Mouse (Mus musculus): ENCODE results near the gene B3gnt9. TPM values are rescaled to one million over a fixed set of nuclear protein-coding genes. Genes with fewer than 3 reads are reported as not detected.

B3gnt9 gene
- polyA plus RNA-seq, 1 experiment, result 7.6 TPM

DNA sequence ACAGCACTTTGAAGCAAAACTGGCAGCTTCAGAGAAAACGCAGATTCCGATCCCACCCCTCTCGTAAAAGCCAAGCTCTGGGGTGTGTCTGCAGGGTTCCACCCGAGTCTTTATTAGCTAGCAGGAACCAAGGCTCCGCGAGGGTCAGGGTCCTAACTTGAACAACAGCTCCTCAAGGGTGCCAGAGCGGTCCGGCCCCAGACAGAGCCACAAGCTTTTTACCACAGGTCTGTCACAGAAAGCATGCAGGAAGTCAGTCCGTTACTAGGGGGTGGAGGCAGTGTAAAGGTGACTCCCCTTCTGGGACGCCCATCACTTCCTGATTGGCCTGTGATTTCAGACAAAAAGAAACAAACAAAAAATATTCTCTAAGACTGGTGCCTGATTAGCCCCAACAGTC is 10.2 kb upstream of the B3gnt9 start:
- H3ac ChIP-seq (ENCODE audit: control insufficient read depth, insufficient read length, low read depth), result peak overlapping the region; percentile 91
- peak overlapping the region; percentile 71 for H3K4me3 ChIP-seq (ENCODE audit: insufficient read depth, poor library complexity, severe bottlenecking)
- no peaks in the 10 kb centered on the region for H3K27me3 ChIP-seq (ENCODE audit: control insufficient read depth, insufficient read depth, insufficient read length)
- H3K79me3 ChIP-seq (ENCODE audit: low read depth), result peaks cover 3% of the 10 kb centered on the region
- peaks cover 6% of the 10 kb centered on the region for H3K36me3 ChIP-seq (ENCODE audit: control insufficient read depth, insufficient read depth)
- H3K79me2 ChIP-seq (ENCODE audit: control insufficient read depth, insufficient read depth), result peaks cover 16% of the 10 kb centered on the region
- TF ChIP-seq USF1 (IDR thresholded peaks at IDR 0.05; ENCODE audit: low read depth) (no peak), MYOG (IDR thresholded peaks at IDR 0.05; ENCODE audit: control insufficient read depth, extremely low read depth, insufficient read length) (no peak), CEBPB (IDR thresholded peaks at IDR 0.05; ENCODE audit: low read depth) (no peak), MYOD1 (IDR thresholded peaks at IDR 0.05; ENCODE audit: control insufficient read depth, insufficient read length, low read depth) (no peak), CTCF (IDR thresholded peaks at IDR 0.05; ENCODE audit: control insufficient read depth, insufficient read depth, insufficient read length) (no peak), FOSL1 (IDR thresholded peaks at IDR 0.05; ENCODE audit: insufficient read depth, low read length, poor library complexity, severe bottlenecking) (no peak), MAX (IDR thresholded peaks at IDR 0.05) (no peak)

DNA sequence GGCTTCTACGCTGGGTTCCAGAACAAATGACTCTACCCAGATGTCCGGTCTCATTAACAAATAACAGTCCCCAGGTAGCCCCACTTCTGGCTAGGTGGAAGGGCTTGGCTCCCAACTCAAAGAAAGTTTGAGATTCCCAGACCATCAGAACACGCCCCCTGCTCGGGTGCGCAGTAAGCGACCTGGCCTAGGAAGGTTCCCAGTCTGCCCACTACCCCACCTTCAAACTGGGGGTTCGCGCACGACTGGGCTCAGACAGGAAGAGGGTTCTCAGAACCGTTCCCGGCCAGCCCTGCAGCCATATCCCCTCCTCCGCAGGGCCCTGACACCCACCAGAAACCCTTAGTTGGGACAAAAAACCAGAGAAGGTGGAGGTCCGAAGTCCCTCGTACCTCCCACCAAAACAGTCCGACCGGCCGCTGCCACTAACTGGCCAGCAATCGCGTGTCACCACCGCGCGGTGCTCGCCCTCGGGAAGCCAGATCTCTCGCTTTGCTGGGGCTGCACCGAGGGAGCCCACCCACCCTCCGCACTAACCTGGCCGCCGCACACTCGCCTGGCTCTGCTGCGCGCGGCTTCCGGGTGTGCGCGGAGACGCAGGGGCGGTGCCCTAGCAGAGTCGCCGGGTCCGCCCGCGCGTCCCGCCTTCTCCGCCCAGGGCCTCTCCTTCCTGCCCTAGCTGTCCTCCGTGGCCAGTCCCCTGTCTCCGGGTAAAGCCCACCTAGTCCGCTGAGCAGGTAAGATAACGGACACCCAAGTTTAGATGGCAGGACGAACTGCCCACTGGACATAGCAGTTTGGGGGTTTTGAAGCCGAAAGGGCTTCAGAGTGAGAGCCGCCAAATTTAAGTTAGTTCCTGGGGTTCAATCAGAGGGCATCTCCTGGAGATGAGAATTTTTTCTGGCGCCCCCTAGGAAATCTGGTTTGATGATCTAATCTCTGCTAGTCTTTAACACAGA is 9.3 kb upstream of the B3gnt9 start, which contains the start of the genes Tradd and Fbxl8:
Tradd (minus strand) TSS at position 586 of the 959 bp plus-strand sequence.
Fbxl8 (plus strand) TSS at position 625 of the 959 bp plus-strand sequence.
- Histone ChIP-seq H3K4me3 (ENCODE audit: insufficient read depth, poor library complexity, severe bottlenecking) (peak within 1 kb of the TSS; percentile 71), H3ac (ENCODE audit: control insufficient read depth, insufficient read length, low read depth) (peak within 1 kb of the TSS; percentile 91), H3K79me3 (ENCODE audit: low read depth) (peaks cover 3% of the 10 kb centered on the region), H3K27me3 (ENCODE audit: control insufficient read depth, insufficient read depth, insufficient read length) (no peaks in the 10 kb centered on the region), H3K36me3 (ENCODE audit: control insufficient read depth, insufficient read depth) (peaks cover 10% of the 10 kb centered on the region), H3K79me2 (ENCODE audit: control insufficient read depth, insufficient read depth) (peaks cover 16% of the 10 kb centered on the region)
- TF ChIP-seq FOSL1 (IDR thresholded peaks at IDR 0.05; ENCODE audit: insufficient read depth, low read length, poor library complexity, severe bottlenecking) (no peak), CEBPB (IDR thresholded peaks at IDR 0.05; ENCODE audit: low read depth) (no peak), USF1 (IDR thresholded peaks at IDR 0.05; ENCODE audit: low read depth) (no peak), MYOD1 (IDR thresholded peaks at IDR 0.05; ENCODE audit: control insufficient read depth, insufficient read length, low read depth) (no peak), MYOG (IDR thresholded peaks at IDR 0.05; ENCODE audit: control insufficient read depth, extremely low read depth, insufficient read length) (no peak), MAX (IDR thresholded peaks at IDR 0.05) (no peak), CTCF (IDR thresholded peaks at IDR 0.05; ENCODE audit: control insufficient read depth, insufficient read depth, insufficient read length) (no peak)

DNA sequence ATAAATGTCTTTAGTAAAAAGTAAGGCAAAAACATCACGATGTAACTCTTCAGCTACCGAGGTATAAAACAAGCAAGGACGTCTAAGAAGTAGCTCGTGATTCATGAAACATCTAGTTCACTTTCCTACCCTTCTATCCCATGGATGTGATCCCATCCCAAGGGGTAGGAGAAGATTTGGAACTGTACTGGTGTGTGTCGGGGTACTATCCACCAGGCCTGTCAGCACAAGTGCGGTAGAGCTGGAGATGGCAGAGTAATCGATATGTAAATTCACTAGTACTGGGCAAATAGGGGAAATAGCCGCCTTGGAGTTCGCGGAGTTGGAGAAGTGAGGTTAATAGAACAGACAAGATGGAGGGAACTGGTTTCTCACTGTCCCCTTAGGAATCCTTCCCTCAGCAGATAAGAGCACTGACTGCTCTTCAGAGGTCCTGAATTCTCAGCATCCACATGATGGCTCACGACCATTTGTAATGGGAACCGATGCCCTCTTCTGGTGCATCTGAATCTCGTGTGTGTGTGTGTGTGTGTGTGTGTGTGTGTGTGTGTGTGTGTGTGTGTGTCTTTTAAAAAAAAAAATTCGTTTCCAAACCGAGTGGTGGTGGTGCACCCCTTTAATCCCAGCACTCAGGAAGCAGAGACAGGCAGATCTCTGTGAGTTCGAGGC is 8.4 kb upstream of the B3gnt9 start:
- Histone ChIP-seq H3ac (ENCODE audit: control insufficient read depth, insufficient read length, low read depth) (no peak overlapping the region), H3K36me3 (ENCODE audit: control insufficient read depth, insufficient read depth) (peaks cover 7% of the 10 kb centered on the region), H3K4me3 (ENCODE audit: insufficient read depth, poor library complexity, severe bottlenecking) (peak overlapping the region; percentile 71), H3K79me3 (ENCODE audit: low read depth) (peaks cover 3% of the 10 kb centered on the region), H3K79me2 (ENCODE audit: control insufficient read depth, insufficient read depth) (peaks cover 16% of the 10 kb centered on the region), H3K27me3 (ENCODE audit: control insufficient read depth, insufficient read depth, insufficient read length) (no peaks in the 10 kb centered on the region)
- TF ChIP-seq MYOD1 (IDR thresholded peaks at IDR 0.05; ENCODE audit: control insufficient read depth, insufficient read length, low read depth) (no peak), MYOG (IDR thresholded peaks at IDR 0.05; ENCODE audit: control insufficient read depth, extremely low read depth, insufficient read length) (no peak), USF1 (IDR thresholded peaks at IDR 0.05; ENCODE audit: low read depth) (no peak), CEBPB (IDR thresholded peaks at IDR 0.05; ENCODE audit: low read depth) (no peak), FOSL1 (IDR thresholded peaks at IDR 0.05; ENCODE audit: insufficient read depth, low read length, poor library complexity, severe bottlenecking) (no peak), CTCF (IDR thresholded peaks at IDR 0.05; ENCODE audit: control insufficient read depth, insufficient read depth, insufficient read length) (no peak), MAX (IDR thresholded peaks at IDR 0.05) (no peak)

DNA sequence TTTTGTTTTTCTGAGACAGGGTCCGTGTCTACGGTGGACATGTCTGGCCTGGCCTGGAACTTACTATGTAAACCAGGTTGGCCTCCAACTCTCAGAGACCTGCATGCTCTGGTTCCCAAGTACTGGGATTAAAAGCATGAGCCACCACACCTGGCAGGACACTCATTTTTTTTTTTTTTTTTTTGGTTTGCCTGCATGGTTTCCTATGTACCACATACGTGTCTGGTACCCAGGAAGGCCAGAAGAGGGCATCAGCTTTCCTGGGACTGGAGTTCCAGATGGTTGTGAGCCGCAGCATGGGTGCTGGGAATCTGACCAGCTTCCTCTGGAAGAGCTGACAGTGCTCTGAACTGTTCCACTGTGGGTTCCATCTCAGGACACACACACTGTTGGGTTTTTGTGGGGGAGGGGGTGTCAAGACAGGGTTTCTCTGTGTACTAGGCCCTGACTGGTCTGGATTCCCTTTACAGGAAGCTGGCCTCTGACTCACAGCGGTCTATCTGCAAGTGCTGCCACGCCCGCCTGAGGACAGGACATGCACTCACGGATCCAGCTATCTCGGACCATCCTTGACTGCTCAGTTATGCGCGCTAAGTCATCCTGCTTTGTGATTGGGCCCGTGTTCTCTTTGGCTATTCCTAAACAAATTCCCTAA is 6.5 kb upstream of the B3gnt9 start:
- Histone ChIP-seq H3K79me2 (ENCODE audit: control insufficient read depth, insufficient read depth) (peaks cover 16% of the 10 kb centered on the region), H3K27me3 (ENCODE audit: control insufficient read depth, insufficient read depth, insufficient read length) (no peaks in the 10 kb centered on the region), H3ac (ENCODE audit: control insufficient read depth, insufficient read length, low read depth) (no peak overlapping the region), H3K79me3 (ENCODE audit: low read depth) (peaks cover 3% of the 10 kb centered on the region), H3K4me3 (ENCODE audit: insufficient read depth, poor library complexity, severe bottlenecking) (no peak overlapping the region), H3K36me3 (ENCODE audit: control insufficient read depth, insufficient read depth) (peaks cover 7% of the 10 kb centered on the region)
- TF ChIP-seq CEBPB (IDR thresholded peaks at IDR 0.05; ENCODE audit: low read depth), result no peak
- TF ChIP-seq MYOG (IDR thresholded peaks at IDR 0.05; ENCODE audit: control insufficient read depth, extremely low read depth, insufficient read length), result no peak
- TF ChIP-seq FOSL1 (IDR thresholded peaks at IDR 0.05; ENCODE audit: insufficient read depth, low read length, poor library complexity, severe bottlenecking), result no peak
- TF ChIP-seq USF1 (IDR thresholded peaks at IDR 0.05; ENCODE audit: low read depth), result no peak
- no peak for TF ChIP-seq MAX (IDR thresholded peaks at IDR 0.05)
- no peak for TF ChIP-seq MYOD1 (IDR thresholded peaks at IDR 0.05; ENCODE audit: control insufficient read depth, insufficient read length, low read depth)
- TF ChIP-seq CTCF (IDR thresholded peaks at IDR 0.05; ENCODE audit: control insufficient read depth, insufficient read depth, insufficient read length), result no peak
